Mouse (Mus musculus) erythroblast, embryonic 14.5 days (primary cell): Measurements from ENCODE around the gene Tm4sf5.

Source experiments
- GATA1 ChIP-seq: IDR thresholded peaks from 2 replicates; pipeline ENCODE4 v1.6.1; 2012; ENCODE audit warnings: low read length, inconsistent platforms, mixed read lengths
- TAL1 ChIP-seq: IDR thresholded peaks from 3 replicates; pipeline ENCODE4 v1.6.1; 2012; ENCODE audit warnings: low read length, inconsistent platforms, mixed read lengths

GRCm38 (mm10) chr11:70511825-70512224 lies 6.8 kb downstream of the Tm4sf5 start:
- TF ChIP-seq GATA1: no peak
- TF ChIP-seq TAL1: no peak
